Mouse (Mus musculus): ENCODE measurements around the gene Notum. TPM values are rescaled to one million over a fixed set of nuclear protein-coding genes. Genes with fewer than 3 reads are reported as not detected.
A peak's percentile ranks its signal among the peaks of the same experiment; 100 is the strongest.

Gene Notum
- polyA plus RNA-seq, 1 experiment, result 0.19 TPM

GRCm38 (mm10) chr11:120692471-120693011 is 31.6 kb upstream of the Notum start:
- TF ChIP-seq TCF12 (IDR thresholded peaks at IDR 0.05; ENCODE audit: insufficient read depth, poor library complexity, severe bottlenecking) (no peak), MAX (IDR thresholded peaks at IDR 0.05; ENCODE audit: low read depth) (no peak), USF1 (IDR thresholded peaks at IDR 0.05; ENCODE audit: low read depth) (no peak), REST (IDR thresholded peaks at IDR 0.05; ENCODE audit: insufficient read depth, insufficient read length) (no peak), POLR2AphosphoS2 (IDR thresholded peaks at IDR 0.05; ENCODE audit: insufficient read length, low read depth) (no peak), E2F4 (IDR thresholded peaks at IDR 0.05; ENCODE audit: insufficient read depth) (no peak), POLR2A (IDR thresholded peaks at IDR 0.05; ENCODE audit: insufficient read length, low read depth) (no peak), MYOD1 (IDR thresholded peaks at IDR 0.05; ENCODE audit: control insufficient read depth in 1 of 3, insufficient read length in 2 of 3, low read depth in 2 of 3) (no peak), MYOG (IDR thresholded peaks at IDR 0.05; ENCODE audit: control insufficient read depth in 1 of 3, insufficient read depth in 1 of 3, insufficient read length in 2 of 3, low read depth in 2 of 3) (no peak), CEBPB (IDR thresholded peaks at IDR 0.05; ENCODE audit: insufficient read depth, poor library complexity, severe bottlenecking) (no peak), TCF3 (IDR thresholded peaks at IDR 0.05; ENCODE audit: insufficient read length, low read depth) (no peak), SRF (IDR thresholded peaks at IDR 0.05; ENCODE audit: control insufficient read depth, insufficient read length, low read depth) (no peak)
- peaks cover 27% of the 10 kb centered on the region for H3K36me3 ChIP-seq (ENCODE audit: control insufficient read depth, insufficient read depth)
- H3K4me2 ChIP-seq (ENCODE audit: low read depth), result no peak overlapping the region
- H3K4me3 ChIP-seq, result no peak overlapping the region
- H3K27me3 ChIP-seq (ENCODE audit: control insufficient read depth, insufficient read depth, insufficient read length), result no peaks in the 10 kb centered on the region
- H3ac ChIP-seq (ENCODE audit: control insufficient read depth, insufficient read length), result no peak overlapping the region
- peaks cover 3% of the 10 kb centered on the region for H3K79me2 ChIP-seq (ENCODE audit: control insufficient read depth, insufficient read depth)

- H3K4me3 ChIP-seq, result no peak overlapping the region
- peaks cover 23% of the 10 kb centered on the region for H3K36me3 ChIP-seq (ENCODE audit: control insufficient read depth, insufficient read depth)
- no peak overlapping the region for H3K4me2 ChIP-seq (ENCODE audit: low read depth)
- TF ChIP-seq USF1 (IDR thresholded peaks at IDR 0.05; ENCODE audit: low read depth), result no peak
- TF ChIP-seq REST (IDR thresholded peaks at IDR 0.05; ENCODE audit: insufficient read depth, insufficient read length), result no peak
- peak in 1 of 3 experiments; percentile 39 for TF ChIP-seq MYOG (IDR thresholded peaks at IDR 0.05; ENCODE audit: control insufficient read depth in 1 of 3, insufficient read depth in 1 of 3, insufficient read length in 2 of 3, low read depth in 2 of 3)
- peak; percentile 7 to 63 (median 59) for TF ChIP-seq MYOD1 (IDR thresholded peaks at IDR 0.05; ENCODE audit: control insufficient read depth in 1 of 3, insufficient read length in 2 of 3, low read depth in 2 of 3)
- H3K27me3 ChIP-seq (ENCODE audit: control insufficient read depth, insufficient read depth, insufficient read length), result no peaks in the 10 kb centered on the region
- H3K79me2 ChIP-seq (ENCODE audit: control insufficient read depth, insufficient read depth), result no peaks in the 10 kb centered on the region
- H3ac ChIP-seq (ENCODE audit: control insufficient read depth, insufficient read length), result no peak overlapping the region
Measured at GRCm38 (mm10) chr11:120689365-120689764, 28.4 kb upstream of the Notum start.

GRCm38 (mm10) chr11:120686650-120687272 is 25.8 kb upstream of the Notum start:
- H3ac ChIP-seq (ENCODE audit: control insufficient read depth, insufficient read length), result no peak overlapping the region
- H3K36me3 ChIP-seq (ENCODE audit: control insufficient read depth, insufficient read depth), result peaks cover 18% of the 10 kb centered on the region
- H3K4me3 ChIP-seq, result no peak overlapping the region
- TF ChIP-seq MAX (IDR thresholded peaks at IDR 0.05; ENCODE audit: low read depth) (no peak), SRF (IDR thresholded peaks at IDR 0.05; ENCODE audit: control insufficient read depth, insufficient read length, low read depth) (no peak), TCF3 (IDR thresholded peaks at IDR 0.05; ENCODE audit: insufficient read length, low read depth) (no peak), TCF12 (IDR thresholded peaks at IDR 0.05; ENCODE audit: insufficient read depth, poor library complexity, severe bottlenecking) (no peak), MYOD1 (IDR thresholded peaks at IDR 0.05; ENCODE audit: control insufficient read depth in 1 of 3, insufficient read length in 2 of 3, low read depth in 2 of 3) (no peak), POLR2A (IDR thresholded peaks at IDR 0.05; ENCODE audit: insufficient read length, low read depth) (no peak), REST (IDR thresholded peaks at IDR 0.05; ENCODE audit: insufficient read depth, insufficient read length) (no peak), MYOG (IDR thresholded peaks at IDR 0.05; ENCODE audit: control insufficient read depth in 1 of 3, insufficient read depth in 1 of 3, insufficient read length in 2 of 3, low read depth in 2 of 3) (no peak), CEBPB (IDR thresholded peaks at IDR 0.05; ENCODE audit: insufficient read depth, poor library complexity, severe bottlenecking) (no peak), E2F4 (IDR thresholded peaks at IDR 0.05; ENCODE audit: insufficient read depth) (no peak), USF1 (IDR thresholded peaks at IDR 0.05; ENCODE audit: low read depth) (no peak), POLR2AphosphoS2 (IDR thresholded peaks at IDR 0.05; ENCODE audit: insufficient read length, low read depth) (no peak)
- H3K4me2 ChIP-seq (ENCODE audit: low read depth), result no peak overlapping the region
- H3K27me3 ChIP-seq (ENCODE audit: control insufficient read depth, insufficient read depth, insufficient read length), result no peaks in the 10 kb centered on the region
- H3K79me2 ChIP-seq (ENCODE audit: control insufficient read depth, insufficient read depth), result no peaks in the 10 kb centered on the region

- Histone ChIP-seq H3K36me3 (ENCODE audit: control insufficient read depth, insufficient read depth) (peaks cover 15% of the 10 kb centered on the region), H3K4me2 (ENCODE audit: low read depth) (no peak overlapping the region), H3ac (ENCODE audit: control insufficient read depth, insufficient read length) (no peak overlapping the region), H3K79me2 (ENCODE audit: control insufficient read depth, insufficient read depth) (no peaks in the 10 kb centered on the region), H3K4me3 (no peak overlapping the region), H3K27me3 (ENCODE audit: control insufficient read depth, insufficient read depth, insufficient read length) (no peaks in the 10 kb centered on the region)
- TF ChIP-seq SRF (IDR thresholded peaks at IDR 0.05; ENCODE audit: control insufficient read depth, insufficient read length, low read depth), result no peak
- peak in 2 of 3 experiments; percentile 43 to 66 for TF ChIP-seq MYOG (IDR thresholded peaks at IDR 0.05; ENCODE audit: control insufficient read depth in 1 of 3, insufficient read depth in 1 of 3, insufficient read length in 2 of 3, low read depth in 2 of 3)
- no peak for TF ChIP-seq CEBPB (IDR thresholded peaks at IDR 0.05; ENCODE audit: insufficient read depth, poor library complexity, severe bottlenecking)
Measured at GRCm38 (mm10) chr11:120684660-120685059, 23.7 kb upstream of the Notum start.

GRCm38 (mm10) chr11:120684086-120684485 is 23.1 kb upstream of the Notum start:
- Histone ChIP-seq H3K27me3 (ENCODE audit: control insufficient read depth, insufficient read depth, insufficient read length) (no peaks in the 10 kb centered on the region), H3K79me2 (ENCODE audit: control insufficient read depth, insufficient read depth) (no peaks in the 10 kb centered on the region), H3K36me3 (ENCODE audit: control insufficient read depth, insufficient read depth) (peaks cover 15% of the 10 kb centered on the region), H3ac (ENCODE audit: control insufficient read depth, insufficient read length) (no peak overlapping the region), H3K4me3 (no peak overlapping the region), H3K4me2 (ENCODE audit: low read depth) (no peak overlapping the region)
- TF ChIP-seq CEBPB (IDR thresholded peaks at IDR 0.05; ENCODE audit: insufficient read depth, poor library complexity, severe bottlenecking), result no peak
- no peak for TF ChIP-seq MYOD1 (IDR thresholded peaks at IDR 0.05; ENCODE audit: control insufficient read depth in 1 of 3, insufficient read length in 2 of 3, low read depth in 2 of 3)
- TF ChIP-seq E2F4 (IDR thresholded peaks at IDR 0.05; ENCODE audit: insufficient read depth), result no peak

All from myocyte (in vitro differentiated cells).